Mouse (Mus musculus) R1 (cell line): ENCODE results near the gene Xrcc1.

Source experiments
- DNase-seq: peaks from one replicate; pipeline ENCODE4 v3.0.0-alpha.2; 2018; ENCODE audit warnings: low read depth, low spot score

Gene Xrcc1

DNA sequence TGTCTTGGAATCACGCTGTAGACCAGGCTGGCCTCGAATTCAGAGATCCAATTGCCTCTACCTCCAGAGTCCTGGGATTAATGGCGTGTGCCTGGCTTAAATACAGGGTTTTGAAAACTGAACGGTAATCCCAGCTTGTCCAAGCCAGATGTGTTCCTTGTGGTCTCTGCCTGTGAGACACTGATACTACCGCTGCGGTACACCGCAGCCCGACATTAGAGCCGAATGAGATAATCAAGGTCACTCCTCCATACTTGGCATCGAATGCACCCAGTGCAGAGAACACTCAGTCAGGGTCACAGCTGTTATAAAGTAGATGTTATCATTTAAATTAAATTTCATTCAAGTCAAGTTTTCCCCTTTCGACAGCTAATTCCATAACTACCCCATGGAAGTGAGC lies 17.2 kb upstream of the Xrcc1 start:
- DNase-seq: no peak

- no peak for DNase-seq
Observed at GRCm38 (mm10) chr7:24529580-24529979, 16.5 kb upstream of the Xrcc1 start.

GRCm38 (mm10) chr7:24530062-24530931 lies 15.8 kb upstream of the Xrcc1 start, which contains the start of gene Irgq:
TSS of gene Irgq (plus strand) at chr7:24530689.
- DNase-seq: peak; percentile 100

GRCm38 (mm10) chr7:24531211-24531971 lies 14.7 kb upstream of the Xrcc1 start:
- DNase-seq: peak; percentile 79

DNA sequence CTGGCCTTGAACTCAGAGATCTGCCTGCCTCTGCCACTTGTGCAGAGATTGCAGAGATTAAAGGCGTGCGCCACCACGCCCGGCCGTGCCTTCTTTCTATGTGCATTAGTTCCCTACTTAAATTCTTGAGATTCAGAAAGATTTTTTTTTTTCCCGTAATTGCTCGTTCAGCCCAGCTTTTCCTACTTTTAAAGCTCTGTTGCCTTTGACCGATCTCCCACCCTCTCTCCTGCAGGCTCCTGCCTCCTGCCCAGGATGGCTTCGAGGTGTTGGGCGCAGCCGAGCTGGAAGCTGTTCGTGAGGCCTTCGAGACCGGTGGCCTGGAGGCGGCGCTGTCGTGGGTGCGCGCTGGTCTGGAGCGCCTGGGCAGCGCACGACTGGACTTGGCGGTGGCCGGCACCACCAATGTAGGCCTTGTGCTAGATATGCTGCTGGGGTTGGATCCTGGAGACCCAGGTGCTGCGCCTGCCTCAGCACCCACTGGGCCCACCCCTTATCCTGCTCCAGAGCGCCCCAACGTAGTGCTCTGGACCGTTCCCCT lies 13.0 kb upstream of the Xrcc1 start:
- DNase-seq: peak; percentile 61

- DNase-seq: peak; percentile 50
Observed at GRCm38 (mm10) chr7:24533806-24534205, 12.3 kb upstream of the Xrcc1 start.

- peak; percentile 80 for DNase-seq
Observed at GRCm38 (mm10) chr7:24534301-24534700, 11.8 kb upstream of the Xrcc1 start.

GRCm38 (mm10) chr7:24537081-24537480 lies 9.0 kb upstream of the Xrcc1 start:
- DNase-seq: no peak

DNA sequence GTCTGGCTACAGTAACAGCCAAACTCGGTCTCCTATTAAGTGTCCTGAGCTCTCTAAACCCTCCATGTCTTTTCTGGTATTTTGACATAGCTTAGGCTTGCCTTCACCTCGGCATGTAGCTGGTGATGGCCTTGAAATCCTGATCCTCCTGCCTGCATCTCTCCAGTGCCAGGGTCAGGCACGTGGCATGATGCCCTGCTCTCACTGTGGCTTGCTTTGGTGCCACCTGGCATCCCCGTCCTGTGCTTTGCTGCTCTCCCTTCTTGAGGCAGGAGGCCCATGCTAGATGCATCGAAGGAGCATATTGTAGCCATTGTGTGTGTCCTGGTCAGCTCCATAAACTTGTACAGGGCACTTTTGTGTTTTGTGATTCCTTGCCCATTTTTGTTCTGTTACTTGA lies 8.5 kb upstream of the Xrcc1 start:
- DNase-seq: no peak

DNA sequence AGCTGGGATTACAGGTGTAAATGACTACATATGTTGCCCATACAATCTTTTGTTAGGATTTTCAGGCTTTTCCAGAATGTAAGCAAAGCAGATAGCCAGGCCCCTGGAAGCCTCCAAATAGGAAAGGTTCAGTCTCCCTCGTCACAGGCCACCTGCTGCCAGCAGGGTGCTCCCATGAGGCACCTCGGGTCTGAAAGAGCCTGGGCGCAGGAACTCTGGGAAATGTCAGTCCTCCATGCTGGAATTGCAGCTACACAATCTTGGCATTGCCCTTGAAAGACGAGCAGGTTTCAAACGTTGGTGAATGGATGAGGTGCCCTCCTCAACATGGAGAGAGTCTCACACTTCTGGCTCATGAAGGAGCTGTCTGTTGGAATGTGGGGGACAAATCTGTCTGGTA lies 7.9 kb upstream of the Xrcc1 start:
- DNase-seq: no peak

- DNase-seq: peak; percentile 90
Observed at GRCm38 (mm10) chr7:24538701-24539100, 7.4 kb upstream of the Xrcc1 start.

- no peak for DNase-seq
Observed at GRCm38 (mm10) chr7:24539686-24540085, 6.4 kb upstream of the Xrcc1 start.

- peak; percentile 89 for DNase-seq
Observed at GRCm38 (mm10) chr7:24544506-24544905, 1.6 kb upstream of the Xrcc1 start.

DNA sequence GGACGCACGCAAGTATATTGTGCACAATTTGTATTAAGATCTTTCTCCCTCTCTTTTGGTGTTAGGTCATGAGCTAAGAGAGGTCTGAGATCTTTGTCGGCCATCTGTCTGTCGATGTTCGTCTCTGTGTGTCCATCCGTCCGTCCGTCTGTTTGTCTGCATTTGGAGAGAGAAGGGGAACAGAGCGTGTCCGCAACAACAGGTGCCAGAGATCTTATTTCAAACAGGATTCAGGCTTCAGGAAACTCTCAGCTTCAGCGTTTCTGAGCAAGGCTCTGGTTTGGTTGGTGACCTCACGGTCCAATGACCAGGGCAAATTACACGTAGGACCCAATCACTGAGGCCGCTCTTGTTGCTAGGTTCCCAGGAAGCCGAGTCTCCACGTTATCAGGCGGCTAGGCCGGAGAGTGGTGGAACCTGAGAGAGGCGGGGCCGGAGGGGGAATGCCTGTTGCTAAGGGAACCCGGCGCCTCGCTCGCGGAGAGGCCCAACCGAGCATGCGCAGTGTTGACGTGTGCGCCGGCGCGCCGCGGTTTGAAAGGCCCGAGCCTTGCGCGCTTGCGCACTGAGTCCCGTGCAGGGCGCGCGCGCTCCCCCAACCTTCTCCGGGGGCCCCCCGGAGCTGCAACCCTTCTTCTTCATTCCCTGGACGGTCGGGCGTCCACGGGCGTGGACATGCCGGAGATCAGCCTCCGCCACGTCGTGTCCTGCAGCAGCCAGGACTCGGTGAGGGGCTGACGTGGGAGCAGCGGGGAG lies 723 bp downstream of the Xrcc1 start:
- DNase-seq: peak; percentile 99

- no peak for DNase-seq
Observed at GRCm38 (mm10) chr7:24547534-24548036, 1.5 kb downstream of the Xrcc1 start.

DNA sequence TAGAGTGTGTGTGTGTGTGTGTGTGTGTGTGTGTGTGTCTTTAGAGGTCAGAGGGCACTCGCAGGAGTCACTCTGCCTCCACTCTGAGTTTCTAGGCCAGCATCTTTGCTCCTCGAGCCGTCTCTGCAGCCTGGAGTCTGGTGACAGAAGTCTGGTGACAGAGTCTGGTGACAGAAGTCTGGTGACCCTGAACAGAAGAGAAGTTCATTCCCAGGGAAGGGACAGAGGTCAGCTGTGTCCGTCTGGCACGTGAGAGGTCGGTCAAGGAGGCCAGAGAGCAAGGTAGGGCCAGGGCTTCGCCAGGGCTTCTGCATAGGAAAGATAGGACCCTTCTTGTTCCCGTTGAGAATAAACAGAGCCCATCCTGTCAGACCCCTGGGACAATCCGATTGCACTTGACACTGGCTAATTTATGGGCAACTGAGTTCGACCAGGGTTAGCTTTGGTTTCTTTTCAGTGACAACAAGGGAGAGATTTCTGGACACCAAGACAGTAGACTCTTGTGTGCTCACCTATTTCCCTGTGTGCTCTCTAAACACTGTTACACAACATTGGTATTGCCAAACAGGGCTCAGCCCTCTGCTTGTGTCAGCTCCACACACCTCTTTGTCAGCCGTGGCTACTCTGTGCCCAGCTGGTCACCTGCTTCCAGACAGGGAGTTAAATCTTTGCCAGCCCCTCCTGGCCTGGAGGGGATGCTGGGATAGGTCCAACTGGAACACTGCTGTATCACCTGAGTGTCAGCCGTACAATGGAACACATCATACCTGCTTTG lies 6.1 kb downstream of the Xrcc1 start:
- DNase-seq: no peak

DNA sequence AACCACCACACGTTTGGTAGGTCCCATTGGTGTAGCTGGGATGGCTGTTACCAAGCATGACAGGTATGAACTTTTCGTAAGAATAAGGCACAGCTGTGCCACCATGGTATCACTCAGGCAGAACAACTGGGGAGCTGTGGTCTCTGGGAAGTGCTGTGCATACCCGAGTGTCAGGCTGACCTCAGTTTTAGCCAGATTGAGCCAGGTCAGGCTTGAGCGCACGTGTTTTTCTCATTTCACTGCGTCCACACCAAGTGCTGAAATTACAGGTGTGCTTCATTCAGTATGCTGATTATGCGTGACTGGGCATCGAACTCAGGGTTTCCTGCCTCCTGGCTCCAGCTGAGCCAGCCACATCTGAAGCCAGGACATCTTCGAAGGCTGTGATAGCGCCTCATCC lies 9.7 kb downstream of the Xrcc1 start:
- no peak for DNase-seq

- DNase-seq: no peak
Observed at GRCm38 (mm10) chr7:24561450-24561849, 15.4 kb downstream of the Xrcc1 start.

DNA sequence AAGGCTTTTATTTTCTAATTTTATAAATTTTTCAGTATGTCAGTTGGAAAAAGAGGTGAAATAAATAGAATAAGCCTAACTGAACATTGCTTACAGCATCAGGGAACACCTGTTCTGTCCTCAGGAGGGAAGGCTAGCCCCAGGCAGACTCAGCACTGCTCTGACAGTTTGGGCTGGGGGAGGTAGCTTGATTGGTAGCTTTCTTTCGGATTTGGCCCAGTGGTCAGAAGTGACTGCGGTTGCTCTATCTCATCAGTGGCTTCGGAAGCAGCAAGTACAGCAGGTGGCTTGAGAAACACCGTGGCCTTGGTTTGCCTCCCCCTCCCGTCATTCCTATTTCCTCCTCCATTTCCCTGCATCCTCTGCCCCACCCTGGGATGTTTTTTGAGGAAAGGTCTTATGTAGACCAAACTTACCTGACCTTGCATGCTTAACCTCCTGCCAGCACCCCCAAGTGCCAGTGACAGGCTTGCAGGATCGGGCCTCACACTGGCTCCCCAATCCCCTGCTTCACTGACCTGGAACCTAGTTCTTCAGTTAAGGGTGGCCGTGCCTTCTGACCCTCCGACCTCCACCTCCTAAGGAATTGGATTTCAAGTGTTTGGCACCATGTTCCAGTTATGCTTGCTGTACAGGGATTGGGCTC lies 17.2 kb downstream of the Xrcc1 start:
- no peak for DNase-seq

DNA sequence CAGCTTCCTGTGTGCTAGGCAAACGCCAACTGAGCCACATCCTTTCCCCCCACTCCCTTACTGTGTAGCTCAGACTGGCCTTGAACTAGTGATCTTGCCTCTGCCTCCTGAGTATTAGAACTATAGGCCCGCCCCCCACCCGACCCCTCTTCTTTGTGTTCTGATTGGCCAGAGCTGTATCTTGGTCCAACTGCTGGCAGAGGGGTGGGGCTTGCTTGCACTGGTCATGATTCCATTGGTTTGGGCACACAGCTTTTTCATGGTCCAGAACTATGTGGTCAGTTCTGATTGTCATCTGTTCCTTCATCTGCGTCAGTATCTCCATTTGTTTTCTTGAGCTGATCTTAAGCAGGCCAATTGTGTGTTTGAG lies 17.7 kb downstream of the Xrcc1 start:
- DNase-seq: peak; percentile 56
